Mouse (Mus musculus) mouse trophoblast stem cell (cell line): ENCODE measurements around the gene Teddm1b.
"Not testable (repeated sequence)": the region's sequence is repeated elsewhere in the genome, so short reads cannot be mapped to it uniquely, and the experiment has no call there.

ENCODE experiments used
- in situ Hi-C, 2 experiments: fragments of 300-500 bp; cut with MseI, MboI; formaldehyde crosslinking; loops; 2 replicates in 1 of 2; 3 replicates in 1 of 2; pipeline ENCODE4 v1.15.1; 2025

Gene Teddm1b

DNA sequence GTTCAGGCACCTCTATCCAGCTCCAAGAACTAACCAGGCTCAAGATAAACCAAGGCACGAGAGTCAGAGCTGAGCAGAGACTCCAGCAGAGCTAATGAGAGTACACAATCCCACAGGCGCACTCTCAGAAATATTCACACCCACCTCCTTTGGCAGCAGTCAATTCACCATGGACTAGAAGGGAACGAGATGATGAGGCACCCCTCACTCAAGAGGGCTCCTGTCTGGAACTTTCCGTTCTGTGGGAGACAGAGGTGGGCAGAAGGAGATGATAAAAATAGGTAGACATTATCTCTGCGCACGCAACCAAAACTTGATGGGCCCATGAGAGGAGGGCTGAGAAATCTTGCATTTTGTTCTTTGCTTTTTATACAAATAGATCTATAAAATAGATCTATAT is at the start of gene Teddm1b:
TSS of gene Teddm1b (plus strand) at position 301 of the 400 bp plus-strand sequence.
- in situ Hi-C loops = no loop called here

DNA sequence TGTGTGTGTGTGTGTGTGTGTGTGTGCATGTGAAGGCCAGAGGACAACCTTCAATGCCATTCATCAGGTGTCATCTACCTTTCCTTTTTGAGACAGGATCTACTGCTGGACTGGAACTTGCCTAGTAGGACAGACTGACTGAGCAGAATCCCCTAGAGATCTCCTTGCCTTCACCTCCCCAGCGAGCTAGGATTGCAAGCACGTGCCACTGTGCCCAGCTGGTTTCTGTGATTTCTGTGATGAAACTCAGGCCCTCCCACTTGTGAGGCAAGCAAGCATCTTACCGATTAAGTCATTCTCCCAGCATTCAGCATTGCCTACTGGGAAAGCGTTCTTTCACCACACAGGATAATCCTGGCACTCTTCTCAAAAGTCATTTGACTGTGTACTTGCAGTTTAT is 43.4 kb upstream of the Teddm1b start:
- in situ Hi-C loops = no loop called here

DNA sequence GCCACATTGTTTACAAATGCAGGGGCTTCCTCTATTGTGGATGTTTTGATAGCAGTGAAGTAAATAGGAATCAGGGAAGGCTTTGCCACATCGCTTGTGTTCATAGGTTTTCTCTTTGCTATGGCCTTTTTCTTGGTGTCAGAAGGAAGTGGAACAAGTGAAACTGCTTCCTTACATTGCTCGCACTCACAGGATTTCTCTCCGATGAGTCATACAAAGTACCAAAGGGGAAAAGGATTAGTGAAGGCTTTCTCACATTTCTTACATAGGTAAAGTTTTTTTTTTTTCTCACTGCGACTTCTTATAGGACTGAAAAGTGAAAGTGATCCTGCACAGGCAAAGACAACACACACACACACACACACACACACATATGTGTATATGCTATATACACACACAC is 38.1 kb upstream of the Teddm1b start:
- in situ Hi-C loops = no loop called here

DNA sequence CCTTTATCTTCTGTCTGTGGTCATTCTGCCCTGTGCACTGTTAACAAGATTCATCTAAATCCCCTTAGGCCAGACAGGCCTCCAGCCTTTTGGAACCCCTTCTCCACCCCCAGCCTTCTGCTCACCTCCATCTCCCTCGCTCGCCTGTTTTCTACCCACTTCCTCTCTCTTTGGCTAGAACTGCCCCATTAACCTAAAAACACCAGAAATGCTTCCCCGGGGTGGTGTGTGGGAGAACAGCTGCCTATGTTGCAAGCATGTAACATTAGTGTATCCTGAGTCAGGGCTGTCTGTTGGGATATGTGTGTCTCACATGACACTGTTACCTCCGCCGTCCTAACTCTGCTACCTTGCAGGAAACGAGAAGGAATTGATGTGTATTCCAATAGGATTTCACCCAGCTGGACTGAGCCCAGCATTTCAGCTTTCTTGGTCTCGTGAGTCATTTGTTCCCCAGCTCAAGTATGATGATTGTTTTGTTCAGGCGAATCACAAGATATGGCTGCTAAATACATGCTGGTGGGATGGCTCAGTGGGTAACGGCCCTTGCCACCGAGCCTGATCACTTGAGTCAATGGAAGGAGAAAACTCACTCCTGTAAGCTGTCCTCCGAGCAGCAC is 31.9 kb upstream of the Teddm1b start:
- in situ Hi-C loops = loop anchor here in 1 of 2 experiments (10.0 kb wide), 1 partner anchor 287 kb away; the partner anchor contains the start of gene Npl

DNA sequence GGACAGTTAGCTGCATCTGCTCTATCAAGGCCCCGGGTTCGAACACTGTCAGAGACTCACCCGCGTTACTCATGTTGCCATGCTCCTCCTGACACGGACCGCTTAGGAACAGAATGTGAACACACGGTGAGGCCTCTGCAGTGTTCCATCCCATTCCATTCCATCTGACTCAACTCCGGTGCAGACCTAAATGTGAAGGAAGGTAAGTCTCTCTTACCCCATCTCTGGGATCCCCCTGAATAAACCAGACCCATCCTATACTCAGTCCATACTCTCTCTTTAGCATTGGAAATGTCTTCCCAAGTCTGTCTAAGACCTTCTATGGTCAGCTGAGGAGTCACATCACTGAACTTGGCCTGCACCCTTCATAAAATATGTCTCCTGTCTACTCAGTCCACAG is 30.1 kb upstream of the Teddm1b start, which contains the start of gene Rgsl1:
TSS of gene Rgsl1 (minus strand) at position 101 of the 400 bp plus-strand sequence.
- in situ Hi-C loops = loop anchor here in 1 of 2 experiments (10.0 kb wide), 1 partner anchor 289 kb away; the partner anchor contains the start of gene Npl

DNA sequence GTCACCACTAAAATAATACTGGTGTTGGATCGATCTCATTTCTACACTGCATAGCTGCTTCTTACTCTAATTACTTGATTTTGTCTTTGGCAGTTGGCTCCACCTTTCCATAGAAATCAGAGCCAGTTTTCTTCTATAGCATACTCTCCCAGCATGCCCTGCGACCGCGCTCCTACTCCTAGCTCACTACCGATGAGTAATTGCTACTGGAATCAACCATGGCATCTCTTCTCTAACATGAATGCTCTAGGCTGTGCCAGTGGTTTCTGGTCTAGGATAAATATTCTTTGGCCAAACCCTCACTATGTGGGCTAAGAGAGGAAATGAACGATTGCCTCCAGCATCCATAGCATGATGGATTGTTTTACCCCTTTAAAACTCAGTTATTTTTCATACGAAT is 27.7 kb upstream of the Teddm1b start:
- in situ Hi-C loops = loop anchor here in 1 of 2 experiments (10.0 kb wide), 1 partner anchor 292 kb away; the partner anchor contains the start of gene Npl

DNA sequence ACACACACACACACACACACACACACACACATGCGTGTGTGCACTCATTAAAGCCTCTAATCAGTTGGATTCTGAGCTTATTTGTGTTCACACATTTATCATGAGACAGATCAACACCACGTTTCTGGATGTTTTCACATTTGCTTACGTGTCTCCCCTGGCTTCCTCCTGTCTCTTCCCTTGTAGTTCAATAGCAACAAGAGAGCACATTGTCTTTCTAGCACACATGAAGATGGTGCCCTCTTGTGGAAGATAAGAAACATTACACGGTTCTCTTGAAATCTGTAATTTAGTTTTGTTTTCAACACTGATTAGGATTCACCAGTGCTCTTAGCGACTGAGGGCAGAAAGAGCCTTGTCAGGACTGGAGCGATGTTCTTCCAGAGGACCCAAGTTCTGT is 27.3 kb upstream of the Teddm1b start:
- in situ Hi-C loops = loop anchor here in 1 of 2 experiments (10.0 kb wide), 1 partner anchor 292 kb away; the partner anchor contains the start of gene Npl

DNA sequence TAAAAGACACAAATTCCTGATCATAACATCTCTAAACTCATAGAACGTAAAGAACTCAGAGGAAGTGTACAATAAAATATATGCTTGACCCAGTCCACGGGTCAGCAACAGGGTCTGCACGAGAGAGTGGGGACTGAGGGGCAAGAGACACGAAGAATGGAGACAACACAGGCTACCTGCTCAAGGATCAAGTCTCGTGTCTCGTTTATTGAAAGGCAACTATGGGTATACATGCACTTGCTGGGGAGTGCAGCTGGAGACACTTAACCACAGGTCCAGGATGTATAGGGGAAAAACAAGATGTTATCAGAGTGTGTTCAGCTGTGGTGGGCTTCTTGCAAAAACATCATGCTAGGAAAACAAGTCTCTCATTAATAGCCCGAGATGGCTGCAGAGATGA is 21.4 kb upstream of the Teddm1b start:
- in situ Hi-C loops = not testable (repeated sequence)

DNA sequence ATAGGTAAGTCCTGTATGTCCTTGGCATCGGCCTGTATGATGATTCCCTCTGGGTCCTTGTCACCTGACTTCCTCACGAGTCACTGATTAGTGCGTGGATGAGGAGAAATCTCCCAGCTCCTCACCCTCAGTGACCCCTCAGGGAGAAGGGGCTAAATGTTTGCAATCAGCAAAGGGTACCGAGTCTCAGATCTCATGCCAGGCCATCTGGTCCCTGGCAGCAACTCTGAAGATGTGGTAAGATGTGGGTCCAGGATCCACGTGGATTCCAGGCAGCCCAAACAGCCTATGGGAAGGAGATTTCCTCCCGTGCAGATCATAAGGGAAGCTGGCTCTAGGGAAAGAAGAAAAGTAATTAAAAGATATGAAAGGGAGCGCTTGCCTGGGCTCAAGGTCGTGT is 18.2 kb upstream of the Teddm1b start:
- in situ Hi-C loops = no loop called here

DNA sequence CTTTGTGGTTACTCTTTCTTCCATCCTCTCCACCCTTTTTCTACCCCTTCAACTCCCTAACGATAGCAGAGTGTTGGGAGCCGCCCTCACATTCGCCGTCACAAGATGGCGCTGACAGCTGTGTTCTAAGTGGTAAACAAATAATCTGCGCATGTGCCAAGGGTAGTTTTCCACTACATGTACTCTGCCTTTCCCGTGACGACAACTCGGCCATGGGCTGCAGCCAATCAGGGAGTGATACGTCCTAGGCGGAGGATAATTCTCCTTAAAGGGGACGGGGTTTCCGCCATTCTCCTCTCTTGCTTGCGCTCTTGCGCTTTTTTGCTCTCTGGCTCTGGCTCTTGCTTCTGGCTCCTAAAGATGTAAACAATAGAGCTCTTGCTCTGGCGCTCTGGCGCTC is 6.2 kb downstream of the Teddm1b start:
- in situ Hi-C loops = not testable (repeated sequence)

DNA sequence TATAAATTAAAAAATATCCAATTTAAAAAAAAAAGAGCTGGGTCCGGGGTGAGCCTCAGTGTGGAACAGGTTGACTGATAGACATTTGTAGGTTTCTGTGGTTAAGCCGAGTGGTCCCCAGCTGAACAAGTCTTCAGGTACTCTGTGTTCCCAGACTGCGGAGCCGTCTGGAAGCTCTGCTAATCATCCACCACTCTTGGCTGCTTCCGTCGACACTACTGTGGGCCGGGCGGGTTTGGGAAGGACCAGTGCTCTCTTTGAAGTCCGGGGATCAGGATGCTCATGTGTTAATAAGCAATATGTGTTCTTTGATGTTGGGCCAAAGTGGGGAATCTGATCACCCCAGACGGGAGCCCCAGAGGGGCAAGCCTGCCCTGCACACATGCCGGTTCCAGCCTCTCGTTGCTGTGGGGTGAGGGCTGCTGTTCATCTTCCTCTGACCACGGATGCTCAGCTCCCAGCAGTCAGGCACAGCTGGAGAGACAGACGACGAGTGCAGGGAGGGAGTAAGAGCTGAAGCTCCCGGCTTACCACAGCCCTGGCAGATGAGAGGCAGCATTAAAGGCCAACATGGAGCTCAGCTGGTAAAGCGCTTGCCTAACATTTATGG is 12.0 kb downstream of the Teddm1b start:
- in situ Hi-C loops = no loop called here

DNA sequence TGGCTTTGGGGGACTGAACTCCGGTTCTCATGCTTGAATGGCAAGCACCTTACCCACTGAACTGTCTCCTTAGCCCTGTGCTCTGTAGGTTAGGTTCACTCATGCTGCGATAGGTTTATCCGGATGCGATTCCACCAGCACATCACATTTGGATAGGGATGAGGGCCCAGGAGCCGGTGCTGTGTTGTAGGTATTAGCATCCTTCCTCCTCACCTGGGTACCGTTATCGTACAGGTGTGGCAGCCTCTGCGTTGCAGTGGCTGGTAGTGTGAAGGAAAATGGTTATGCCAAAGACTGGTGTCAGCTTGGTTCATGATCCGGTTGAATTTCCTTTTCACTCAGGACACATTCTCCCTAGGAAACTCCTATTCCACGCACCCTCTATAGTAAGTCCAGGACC is 16.0 kb downstream of the Teddm1b start:
- in situ Hi-C loops = loop anchor here (10.0 kb wide), 2 partner anchors 225 to 295 kb away; no protein-coding TSS in a partner anchor

DNA sequence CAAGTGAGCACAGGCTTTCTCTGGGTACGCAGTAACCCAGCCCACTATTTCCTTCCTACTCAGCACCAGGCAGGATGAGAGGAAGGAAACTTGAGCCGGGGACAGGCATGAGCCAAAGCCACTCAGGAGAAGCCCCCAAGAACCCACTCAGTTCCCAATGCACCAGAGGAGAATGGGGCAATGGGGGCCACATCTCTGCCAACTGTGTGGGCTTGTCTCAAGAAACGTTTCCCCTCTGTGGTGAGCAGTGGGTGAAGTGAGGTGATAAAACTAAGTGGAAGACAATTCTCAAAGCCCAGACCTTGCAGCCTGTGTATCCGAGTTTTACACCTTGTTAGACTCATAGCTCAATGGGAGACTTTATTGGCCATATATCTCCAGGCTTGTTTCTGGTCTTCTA is 17.3 kb downstream of the Teddm1b start, which contains the start of gene Teddm1a:
TSS of gene Teddm1a (plus strand) at position 301 of the 400 bp plus-strand sequence.
- in situ Hi-C loops = loop anchor here (10.0 kb wide), 2 partner anchors 223 to 293 kb away; no protein-coding TSS in a partner anchor

DNA sequence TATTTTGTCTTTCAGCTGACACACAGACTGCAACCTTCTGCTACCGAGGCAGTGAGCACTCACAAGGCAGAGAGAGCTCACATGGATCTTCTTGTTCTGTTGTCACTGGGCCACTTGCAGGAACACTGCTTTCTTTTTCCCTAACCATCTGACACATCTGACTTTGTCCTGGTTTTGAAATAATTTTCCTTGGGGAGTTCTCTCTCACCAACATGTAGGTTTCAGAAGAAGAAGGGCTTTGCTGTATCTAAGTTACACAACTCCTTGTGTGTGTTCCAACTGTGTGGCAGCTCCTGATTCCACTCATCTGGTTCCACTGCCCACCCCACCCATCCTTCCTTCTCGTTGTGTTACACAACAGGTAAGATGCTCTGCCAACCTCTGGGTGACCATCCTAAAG is 19.6 kb downstream of the Teddm1b start:
- in situ Hi-C loops = loop anchor here (10.0 kb wide), 2 partner anchors 221 to 291 kb away; no protein-coding TSS in a partner anchor

DNA sequence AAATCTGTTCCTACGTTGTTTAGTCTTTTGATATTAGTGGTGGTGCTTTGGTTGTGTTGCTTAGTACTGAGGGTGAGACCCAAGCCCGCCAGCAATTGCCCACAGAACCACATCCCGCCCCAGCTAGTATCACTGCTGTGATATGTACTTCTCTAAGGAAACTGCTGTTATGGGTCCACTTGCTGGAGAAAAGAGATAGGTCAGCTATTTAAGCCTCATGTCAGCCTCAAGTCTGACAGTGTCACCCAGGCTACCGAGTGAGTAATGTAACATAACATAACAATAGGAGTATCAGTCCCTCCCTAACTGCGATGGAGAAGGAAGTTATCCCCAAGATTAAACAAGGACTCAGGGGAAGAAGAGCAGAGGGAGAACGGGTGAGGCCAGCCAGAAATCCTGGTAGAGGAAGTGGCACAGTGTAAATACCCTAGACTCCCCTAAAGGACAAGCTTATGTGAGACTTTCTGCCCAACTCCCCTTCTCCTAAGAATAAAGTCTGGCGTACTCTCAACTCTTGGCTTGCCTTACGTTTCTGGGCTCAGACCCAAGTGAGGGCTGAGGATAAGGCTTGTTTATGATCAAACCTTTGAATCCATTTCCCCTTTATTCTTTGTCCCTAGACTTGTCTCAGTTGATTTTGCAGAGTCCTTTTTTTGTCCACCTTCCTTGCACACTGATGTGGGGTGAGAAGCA is 20.2 kb downstream of the Teddm1b start:
- in situ Hi-C loops = loop anchor here (10.0 kb wide), 2 partner anchors 220 to 290 kb away; no protein-coding TSS in a partner anchor

DNA sequence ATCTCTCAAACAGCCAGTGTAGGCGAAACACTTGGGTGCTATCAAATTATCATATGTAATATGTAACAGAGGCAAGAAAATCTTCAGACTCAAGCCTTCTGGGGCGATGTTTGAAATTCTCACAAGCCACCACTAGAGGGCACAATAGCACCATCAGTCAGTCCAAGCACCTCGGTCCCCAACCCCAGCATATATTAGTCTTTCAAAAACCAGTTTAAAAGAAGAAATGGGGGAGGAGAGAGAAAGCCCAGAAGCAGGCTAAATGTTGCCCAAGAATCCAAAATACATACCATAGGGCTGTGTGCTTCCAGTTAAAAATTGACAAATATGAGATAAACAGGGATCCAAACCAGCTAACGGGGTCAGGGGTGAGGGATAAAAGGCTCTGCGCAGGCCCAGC is 20.8 kb downstream of the Teddm1b start:
- in situ Hi-C loops = loop anchor here (5.0 to 10.0 kb wide), 4 partner anchors 137 to 290 kb away; no protein-coding TSS in a partner anchor

DNA sequence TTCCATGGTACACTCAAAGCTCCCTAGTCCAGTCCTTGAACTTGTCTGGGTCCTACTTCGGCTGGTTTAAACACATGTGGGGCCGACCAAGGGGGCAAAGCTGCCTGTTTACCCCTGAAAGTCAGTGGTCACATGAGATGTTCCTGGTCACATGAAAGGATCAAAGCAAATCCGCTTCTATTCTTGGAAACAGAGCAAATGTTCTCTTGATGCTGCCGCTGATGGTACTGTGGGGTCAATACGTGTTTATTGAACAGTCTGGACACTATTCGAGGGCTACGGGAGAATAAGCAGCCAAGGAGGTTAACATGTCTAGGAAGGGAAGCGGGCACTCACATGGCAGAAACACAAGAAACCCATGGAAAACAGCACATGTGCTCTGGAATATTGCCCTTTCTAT is 23.1 kb downstream of the Teddm1b start:
- in situ Hi-C loops = loop anchor here (5.0 to 10.0 kb wide), 4 partner anchors 135 to 288 kb away; no protein-coding TSS in a partner anchor

DNA sequence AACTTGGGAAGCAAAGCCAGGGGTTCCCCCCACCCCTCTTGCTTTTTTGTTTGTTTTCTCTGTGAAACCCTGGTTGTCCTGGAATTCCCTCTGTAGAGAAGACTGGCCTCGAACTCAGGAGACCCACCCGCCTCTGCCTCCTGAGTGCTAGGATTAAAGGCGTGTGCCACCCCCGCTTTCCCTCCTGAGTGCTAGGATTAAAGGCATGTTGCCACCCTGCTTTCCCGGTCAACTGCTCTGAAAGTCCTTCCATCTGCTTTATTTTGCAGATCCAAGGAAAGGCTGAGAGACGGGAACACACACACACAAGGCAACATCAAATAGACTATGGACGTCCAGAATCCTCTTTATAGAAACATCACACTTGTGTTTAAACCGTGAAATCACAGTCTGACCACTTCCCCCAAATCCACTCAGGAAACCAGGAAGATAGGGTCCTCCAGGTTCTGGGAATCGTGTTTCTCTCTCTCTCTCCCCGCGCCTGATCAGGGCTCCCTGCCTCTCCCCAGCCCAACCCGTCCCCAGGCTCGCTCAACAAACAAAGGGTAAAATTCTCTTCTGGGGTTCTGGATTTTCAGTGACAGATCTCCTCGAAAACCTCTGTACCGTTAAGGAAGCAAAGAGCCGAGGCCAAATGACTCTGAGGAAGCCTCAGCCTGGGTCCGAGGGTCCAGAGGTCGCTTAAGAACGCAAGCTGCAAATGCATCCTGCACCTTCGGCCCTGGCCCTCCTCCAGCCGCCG is 25.0 kb downstream of the Teddm1b start:
- in situ Hi-C loops = loop anchor here (5.0 to 10.0 kb wide), 4 partner anchors 133 to 286 kb away; no protein-coding TSS in a partner anchor

DNA sequence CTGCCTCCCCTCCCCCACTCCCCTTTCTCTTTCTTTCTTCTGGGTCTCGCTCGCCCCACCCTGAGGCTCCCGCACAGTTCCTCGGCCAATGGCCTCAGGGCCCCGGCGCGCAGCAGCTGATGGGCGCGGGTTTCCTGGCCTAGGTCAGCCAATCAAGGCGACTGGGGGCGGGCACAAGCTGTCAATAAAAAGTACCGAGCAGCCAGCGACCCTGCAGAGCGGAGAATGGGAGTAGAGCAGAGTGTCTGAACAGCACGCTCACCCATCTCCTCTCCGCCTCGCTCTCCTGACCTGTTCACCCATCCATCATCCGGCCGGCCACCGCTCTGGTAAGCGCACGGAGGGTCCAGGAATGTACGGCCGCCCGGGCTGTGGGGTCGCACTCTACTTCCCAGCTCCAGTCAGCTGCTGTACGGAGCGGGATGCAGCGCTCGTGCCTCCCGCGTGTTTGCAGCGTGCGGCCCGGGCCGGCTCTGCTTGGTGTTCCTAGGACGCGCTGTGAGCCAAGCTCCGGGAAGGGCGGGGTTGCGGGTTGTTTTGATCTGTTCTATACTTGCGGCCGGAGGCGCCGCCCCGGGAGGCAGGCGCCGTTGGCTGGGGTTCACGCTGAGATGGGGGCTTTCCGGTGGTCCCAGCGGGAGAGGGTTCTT is 25.7 kb downstream of the Teddm1b start, which contains the start of the genes Glul and Teddm2:
TSS of gene Glul (plus strand) at position 214 of the 650 bp plus-strand sequence.
TSS of gene Teddm2 (minus strand) at position 498 of the 650 bp plus-strand sequence.
- in situ Hi-C loops = loop anchor here (5.0 to 10.0 kb wide), 4 partner anchors 132 to 285 kb away; no protein-coding TSS in a partner anchor

DNA sequence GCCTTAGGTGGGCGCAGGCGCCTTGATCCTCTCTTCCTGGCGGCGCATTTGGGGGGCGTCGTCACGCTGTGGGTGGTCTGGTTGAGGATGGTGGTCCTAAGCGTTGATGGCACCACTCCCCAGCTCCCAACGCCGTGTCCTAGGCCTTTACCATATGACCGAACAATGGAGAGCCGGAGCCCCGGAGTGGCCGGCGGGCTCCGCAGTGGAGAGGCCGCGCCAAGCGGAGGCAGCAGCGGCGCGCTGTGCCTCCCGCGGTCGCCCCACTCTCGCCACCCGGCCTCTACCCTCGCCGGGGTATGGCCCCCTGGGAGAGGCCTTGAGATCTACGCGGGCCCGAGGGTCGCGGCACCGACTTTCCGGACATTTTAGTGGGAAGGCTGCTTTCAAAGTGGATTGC is 26.2 kb downstream of the Teddm1b start:
- in situ Hi-C loops = no loop called here
